Mouse (Mus musculus) hindbrain, postnatal 0 days (tissue): ENCODE measurements around the gene Ttc39a. TPM values are rescaled to one million over a fixed set of nuclear protein-coding genes. Genes with fewer than 3 reads are reported as not detected.

ENCODE experiments used
- ATAC-seq: fragments of 200-750 bp; cut with Nextera tagmentation; 2 replicates; pipeline ENCODE4 v1.8.0; 2017; ENCODE audit warnings: mild to moderate bottlenecking, moderate TSS enrichment, moderate library complexity
- DNase-seq: peaks from one replicate; pipeline ENCODE4 v3.0.0-alpha.2; 2015; ENCODE audit warnings: low spot score
- H3K27ac ChIP-seq: fragments of 300-500 bp; sonication (generic); 2 replicates; pipeline ENCODE4 v1.5.1; 2014; ENCODE audit warnings: mild to moderate bottlenecking
- H3K27me3 ChIP-seq: fragments of 300-500 bp; sonication (generic); 2 replicates; pipeline ENCODE4 v1.6.1; 2014; ENCODE audit warnings: low read length, mixed read lengths; ENCODE audit not compliant: insufficient read depth
- H3K36me3 ChIP-seq: fragments of 300-500 bp; sonication (generic); 2 replicates; pipeline ENCODE4 v1.6.1; 2014; ENCODE audit warnings: low read length, mixed read lengths; ENCODE audit not compliant: insufficient read depth
- H3K4me1 ChIP-seq: fragments of 300-500 bp; sonication (generic); 2 replicates; pipeline ENCODE4 v1.6.1; 2014; ENCODE audit warnings: antibody characterized with exemption, low read length, mixed read lengths; ENCODE audit not compliant: insufficient read depth
- H3K4me2 ChIP-seq: fragments of 300-500 bp; sonication (generic); 2 replicates; pipeline ENCODE4 v1.6.1; 2014; ENCODE audit warnings: low read depth, mild to moderate bottlenecking, low read length, moderate library complexity, mixed read lengths
- H3K4me3 ChIP-seq: fragments of 300-500 bp; sonication (generic); 2 replicates; pipeline ENCODE4 v1.5.1; 2014; ENCODE audit warnings: low read length
- H3K9ac ChIP-seq: fragments of 300-500 bp; sonication (generic); replicated peaks from 2 replicates; pipeline ENCODE4 v1.6.1; 2014; ENCODE audit warnings: mild to moderate bottlenecking, low read length, moderate library complexity, mixed read lengths
- H3K9me3 ChIP-seq: fragments of 300-500 bp; sonication (generic); 2 replicates; pipeline ENCODE4 v1.6.1; 2016; ENCODE audit warnings: low read length, mixed read lengths
- CTCF ChIP-seq: IDR thresholded peaks from 2 replicates; pipeline ENCODE4 v1.5.1; 2016; ENCODE audit warnings: antibody characterized with exemption, control low read depth, low read depth
- WGBS: fragments of 180-500 bp; shearing (Covaris S2); extraction: QIAGEN DNeasy Blood & Tissue Kit; methylation state at CpG from one replicate; pipeline ENCODE4 v1.1.7; 2014; 5-methylcytosine and 5-hydroxymethylcytosine counted together
- polyA plus RNA-seq: library from polyadenylated mRNA; unstranded; fragments of >200 nt; fragmentation: Nextera tagmentation; extraction: Ambion mirVana; gene quantifications from 2 replicates; pipeline ENCODE4 v1.2.1, GENCODE M21; 2015
- total RNA-seq: library from RNA; depleted of rRNA; stranded (reverse); fragments of >200 nt; gene quantifications from 2 replicates; pipeline ENCODE4 v1.2.3, GENCODE M21; 2014; rRNA removed

Gene Ttc39a
- total and polyA plus RNA-seq, 2 experiments from 2014 or later, result 6.4 to 6.8 TPM

- WGBS, result 94% methylated on average over 3 of the region's 3 CpGs
- Histone ChIP-seq H3K9ac (no peak overlapping the region), H3K9me3 (no peaks in the 10 kb centered on the region), H3K27me3 (no peaks in the 10 kb centered on the region), H3K36me3 (no peaks in the 10 kb centered on the region), H3K4me2 (no peak overlapping the region), H3K4me1 (peaks cover 8% of the 10 kb centered on the region; the same call in 1 of the 2 replicates), H3K4me3 (no peak overlapping the region), H3K27ac (no peak overlapping the region)
- TF ChIP-seq CTCF, result no peak
- no peak for ATAC-seq
- no peak for DNase-seq
Observed at GRCm38 (mm10) chr4:109477454-109477853, 71.0 kb downstream of the Ttc39a start.

- no peak overlapping the region for H3K4me2 ChIP-seq
- WGBS, result 82% methylated on average over 2 of the region's 2 CpGs
- no peak overlapping the region for H3K27ac ChIP-seq
- TF ChIP-seq CTCF, result no peak
- no peaks in the 10 kb centered on the region for H3K4me1 ChIP-seq
- no peaks in the 10 kb centered on the region for H3K27me3 ChIP-seq
- no peak for ATAC-seq
- H3K4me3 ChIP-seq, result no peak overlapping the region
- no peaks in the 10 kb centered on the region for H3K9me3 ChIP-seq
- H3K36me3 ChIP-seq, result no peaks in the 10 kb centered on the region
- no peak for DNase-seq
- H3K9ac ChIP-seq, result no peak overlapping the region
Observed at GRCm38 (mm10) chr4:109481424-109481823, 75.0 kb downstream of the Ttc39a start.

GRCm38 (mm10) chr4:109482701-109483100 lies 76.3 kb downstream of the Ttc39a start:
- H3K27me3 ChIP-seq, result no peaks in the 10 kb centered on the region
- H3K36me3 ChIP-seq, result no peaks in the 10 kb centered on the region
- H3K4me1 ChIP-seq, result no peaks in the 10 kb centered on the region
- WGBS, result 82% methylated on average over 1 of the region's 1 CpGs
- no peak overlapping the region for H3K9ac ChIP-seq
- no peak overlapping the region for H3K4me3 ChIP-seq
- DNase-seq (no peak), ATAC-seq (no peak)
- no peak for TF ChIP-seq CTCF
- no peaks in the 10 kb centered on the region for H3K9me3 ChIP-seq
- H3K27ac ChIP-seq, result no peak overlapping the region
- no peak overlapping the region for H3K4me2 ChIP-seq

- Histone ChIP-seq H3K27ac (no peak within 1 kb of the TSS), H3K4me1 (no peaks in the 10 kb centered on the region), H3K36me3 (no peaks in the 10 kb centered on the region), H3K9ac (no peak within 1 kb of the TSS), H3K4me2 (no peak within 1 kb of the TSS), H3K9me3 (no peaks in the 10 kb centered on the region), H3K4me3 (no peak within 1 kb of the TSS), H3K27me3 (no peaks in the 10 kb centered on the region)
- DNase-seq, result no peak
- WGBS, result 80% methylated on average over 3 of the region's 3 CpGs
- TF ChIP-seq CTCF, result no peak
- ATAC-seq, result no peak
Observed at GRCm38 (mm10) chr4:109484621-109485020, 78.2 kb downstream of the Ttc39a start, which contains the start of gene Rnf11. Rnf11 (minus strand) TSS chr4:109484728.

- no peaks in the 10 kb centered on the region for H3K27me3 ChIP-seq
- no peaks in the 10 kb centered on the region for H3K9me3 ChIP-seq
- no peak overlapping the region for H3K4me2 ChIP-seq
- no peak overlapping the region for H3K27ac ChIP-seq
- no peak for TF ChIP-seq CTCF
- 96% methylated on average over 1 of the region's 1 CpGs for WGBS
- ATAC-seq (no peak), DNase-seq (no peak)
- H3K4me3 ChIP-seq, result no peak overlapping the region
- H3K4me1 ChIP-seq, result no peaks in the 10 kb centered on the region
- H3K9ac ChIP-seq, result no peak overlapping the region
- no peaks in the 10 kb centered on the region for H3K36me3 ChIP-seq
Observed at GRCm38 (mm10) chr4:109488812-109489211, 82.4 kb downstream of the Ttc39a start.

GRCm38 (mm10) chr4:109493581-109493980 lies 87.2 kb downstream of the Ttc39a start:
- H3K9me3 ChIP-seq, result no peaks in the 10 kb centered on the region
- no peak for ATAC-seq

More at GRCm38 (mm10) chr4:109493581-109493980, 87.2 kb downstream of the Ttc39a start:
- H3K27ac ChIP-seq, result no peak overlapping the region
- no peaks in the 10 kb centered on the region for H3K4me1 ChIP-seq
- TF ChIP-seq CTCF, result no peak
- no peaks in the 10 kb centered on the region for H3K36me3 ChIP-seq
- no peak overlapping the region for H3K9ac ChIP-seq
- H3K4me3 ChIP-seq, result no peak overlapping the region
- H3K4me2 ChIP-seq, result no peak overlapping the region
- H3K27me3 ChIP-seq, result no peaks in the 10 kb centered on the region
- DNase-seq, result no peak

Other genes starting within 250 kb of the Ttc39a start
- 59.3 and 65.3 TPM in 2 replicates for gene Osbpl9, start 204.4 kb upstream of the Ttc39a start, total RNA-seq
- 59.0 and 64.3 TPM in 2 replicates for gene Osbpl9, start 204.4 kb upstream of the Ttc39a start, polyA plus RNA-seq
- 0.54 and 1.0 TPM in 2 replicates for gene Calr4, start 172.1 kb upstream of the Ttc39a start, total RNA-seq
- 1.6 TPM in 2 replicates for gene Calr4, start 172.1 kb upstream of the Ttc39a start, polyA plus RNA-seq
- gene Eps15, start 126.4 kb upstream of the Ttc39a start, total RNA-seq, result 68.8 and 73.0 TPM in 2 replicates
- gene Eps15, start 126.4 kb upstream of the Ttc39a start, polyA plus RNA-seq, result 57.4 and 58.1 TPM in 2 replicates
- gene Rnf11, start 78.1 kb downstream of the Ttc39a start, total RNA-seq, result 86.7 and 93.2 TPM in 2 replicates
- gene Rnf11, start 78.1 kb downstream of the Ttc39a start, polyA plus RNA-seq, result 79.2 and 80.4 TPM in 2 replicates
- not detected in 2 replicates for gene 4930522H14Rik, start 124.7 kb downstream of the Ttc39a start, total RNA-seq
- not detected in 2 replicates for gene 4930522H14Rik, start 124.7 kb downstream of the Ttc39a start, polyA plus RNA-seq